Mouse (Mus musculus) lung, adult 18-20 months (tissue): ENCODE measurements around the gene Mterf1b.

Source experiments
- DNase-seq, 2 experiments: peaks; one replicate each; pipeline ENCODE4 v3.0.0; 2022; ENCODE audit warnings: mixed read lengths in 2 of 2

Gene Mterf1b

DNA sequence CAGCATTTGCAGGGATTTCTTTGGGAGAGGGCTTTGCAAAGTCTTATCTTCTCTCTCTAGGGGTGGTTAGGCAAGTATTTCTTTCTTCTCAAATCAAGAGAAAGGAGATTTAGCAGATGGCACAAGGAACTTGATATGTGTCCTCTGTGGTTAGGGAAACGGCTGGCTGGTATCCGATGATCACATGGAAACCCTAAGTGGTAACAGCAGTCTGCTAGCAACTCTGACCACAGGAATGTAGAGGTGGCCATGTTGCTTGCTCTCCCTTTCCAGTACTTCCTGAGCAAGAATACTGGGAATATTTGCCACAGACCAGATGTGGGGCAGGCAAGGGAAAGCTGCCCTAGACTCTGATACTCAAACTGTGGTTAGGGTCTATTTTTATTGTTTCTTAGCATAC lies 53.9 kb downstream of the Mterf1b start:
- DNase-seq, result no peak
